Mouse (Mus musculus) stomach, embryonic 14.5 days (tissue): Measurements from ENCODE around the gene Add2. TPM values are rescaled to one million over a fixed set of nuclear protein-coding genes. Genes with fewer than 3 reads are reported as not detected.

Experiments
- ATAC-seq: fragments of 200-750 bp; cut with Nextera tagmentation; 2 replicates; pipeline ENCODE4 v1.8.0; 2017; ENCODE audit warnings: low read depth, moderate TSS enrichment; ENCODE audit not compliant: insufficient number of reproducible peaks, insufficient read depth, low FRiP score
- H3K27ac ChIP-seq: fragments of 300-500 bp; sonication (generic); 2 replicates; pipeline ENCODE4 v1.5.1; 2014; ENCODE audit warnings: mild to moderate bottlenecking, low read length, moderate library complexity, mixed read lengths
- H3K27me3 ChIP-seq: fragments of 300-500 bp; sonication (generic); 2 replicates; pipeline ENCODE4 v1.6.1; 2014; ENCODE audit warnings: low read length, control low read depth, mixed read lengths; ENCODE audit not compliant: control insufficient read depth, insufficient read depth
- H3K36me3 ChIP-seq: fragments of 300-500 bp; sonication (generic); 2 replicates; pipeline ENCODE4 v1.6.1; 2014; ENCODE audit warnings: mild to moderate bottlenecking, control low read depth, low read length, moderate library complexity, mixed read lengths; ENCODE audit not compliant: control insufficient read depth, insufficient read depth
- H3K4me1 ChIP-seq: fragments of 300-500 bp; sonication (generic); 2 replicates; pipeline ENCODE4 v1.6.1; 2014; ENCODE audit warnings: low read length, control low read depth, mixed read lengths; ENCODE audit not compliant: control insufficient read depth, insufficient read depth
- H3K4me2 ChIP-seq: fragments of 300-500 bp; sonication (generic); replicated peaks from 2 replicates; pipeline ENCODE4 v1.6.1; 2014; ENCODE audit warnings: low read depth, low read length, control low read depth
- H3K4me3 ChIP-seq: fragments of 300-500 bp; sonication (generic); 2 replicates; pipeline ENCODE4 v1.5.1; 2014; ENCODE audit warnings: low read depth, low read length, control low read depth
- H3K9ac ChIP-seq: fragments of 300-500 bp; sonication (generic); replicated peaks from 2 replicates; pipeline ENCODE4 v1.6.1; 2014; ENCODE audit warnings: low read depth, mild to moderate bottlenecking, control low read depth, low read length, moderate library complexity, mixed read lengths
- H3K9me3 ChIP-seq: fragments of 300-500 bp; sonication (generic); 2 replicates; pipeline ENCODE4 v1.6.1; 2016; ENCODE audit warnings: low read depth, low read length, control low read depth; ENCODE audit not compliant: control insufficient read depth
- WGBS: fragments of 180-500 bp; shearing (Covaris S2); extraction: QIAGEN DNeasy Blood & Tissue Kit; methylation state at CpG from one replicate; pipeline ENCODE4 v1.1.7; 2014; 5-methylcytosine and 5-hydroxymethylcytosine counted together
- polyA plus RNA-seq: library from polyadenylated mRNA; unstranded; fragments of >200 nt; fragmentation: Nextera tagmentation; extraction: Ambion mirVana; gene quantifications from 2 replicates; pipeline ENCODE4 v1.2.1, GENCODE M21; 2014

Gene Add2
- polyA plus RNA-seq, 1 experiment from 2014 or later = 7.7 TPM

DNA sequence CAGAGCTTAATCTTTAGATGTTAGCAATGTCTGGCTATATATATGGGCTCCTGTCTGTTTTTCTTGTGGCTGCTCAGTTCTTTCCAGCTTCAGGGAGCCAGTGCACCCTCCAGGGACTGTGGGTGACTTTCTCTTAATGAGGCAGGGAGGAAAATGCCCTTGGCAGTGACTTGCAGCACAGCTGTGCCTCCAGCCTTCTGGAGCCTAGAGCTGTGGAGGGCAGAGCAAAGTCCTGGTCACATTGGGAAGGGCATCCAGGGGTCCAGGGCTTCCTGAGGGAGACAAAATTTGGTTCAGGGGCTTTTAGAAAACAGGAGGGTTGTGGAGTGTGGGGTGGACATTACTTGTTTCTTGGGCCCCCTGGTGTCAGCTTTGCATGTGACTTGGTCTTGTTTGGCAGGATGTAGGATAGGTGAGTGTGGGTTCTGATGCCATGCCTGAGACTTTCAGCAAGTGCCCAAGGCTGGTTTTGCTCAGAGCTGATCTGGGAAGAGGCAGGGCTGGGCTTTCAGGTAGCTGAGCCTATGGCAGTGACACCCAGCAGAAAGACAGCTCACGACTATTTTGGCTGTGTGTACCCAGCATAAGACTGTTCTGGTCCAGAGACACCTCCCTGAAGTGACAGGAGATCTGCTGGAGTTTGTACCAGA lies 50.0 kb downstream of the Add2 start:
- no peak overlapping the region for H3K4me2 ChIP-seq
- no peaks in the 10 kb centered on the region for H3K27me3 ChIP-seq
- no peaks in the 10 kb centered on the region for H3K36me3 ChIP-seq
- H3K9ac ChIP-seq = no peak overlapping the region
- H3K4me1 ChIP-seq = no peaks in the 10 kb centered on the region
- no peak for ATAC-seq
- H3K9me3 ChIP-seq = no peaks in the 10 kb centered on the region
- H3K4me3 ChIP-seq = no peak overlapping the region
- 70% methylated on average over 1 of the region's 1 CpGs for WGBS
- no peak overlapping the region for H3K27ac ChIP-seq

DNA sequence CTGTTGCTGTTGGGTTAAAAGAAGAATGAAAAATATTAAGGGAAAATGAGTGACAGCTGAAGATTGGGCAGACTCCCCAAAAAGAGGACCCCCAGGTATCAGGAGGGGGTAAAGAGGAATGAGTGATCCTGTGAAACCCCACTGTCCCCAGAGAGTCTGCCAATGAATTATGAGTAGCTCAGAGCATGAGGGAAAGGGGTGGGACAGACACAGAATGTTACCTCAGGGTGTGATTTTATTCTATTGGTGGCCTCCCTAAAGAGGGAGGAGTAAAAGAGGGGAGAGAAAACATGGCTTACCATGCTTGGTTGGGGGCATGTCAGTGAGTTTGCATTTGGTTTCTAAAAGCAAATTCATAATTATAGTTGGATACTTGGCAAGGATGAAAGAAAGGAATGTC lies 50.8 kb downstream of the Add2 start:
- H3K4me2 ChIP-seq = no peak overlapping the region
- no peak overlapping the region for H3K27ac ChIP-seq
- no peak overlapping the region for H3K4me3 ChIP-seq
- no peaks in the 10 kb centered on the region for H3K27me3 ChIP-seq
- H3K4me1 ChIP-seq = no peaks in the 10 kb centered on the region
- H3K36me3 ChIP-seq = no peaks in the 10 kb centered on the region
- H3K9ac ChIP-seq = no peak overlapping the region
- no peaks in the 10 kb centered on the region for H3K9me3 ChIP-seq
- ATAC-seq = no peak

DNA sequence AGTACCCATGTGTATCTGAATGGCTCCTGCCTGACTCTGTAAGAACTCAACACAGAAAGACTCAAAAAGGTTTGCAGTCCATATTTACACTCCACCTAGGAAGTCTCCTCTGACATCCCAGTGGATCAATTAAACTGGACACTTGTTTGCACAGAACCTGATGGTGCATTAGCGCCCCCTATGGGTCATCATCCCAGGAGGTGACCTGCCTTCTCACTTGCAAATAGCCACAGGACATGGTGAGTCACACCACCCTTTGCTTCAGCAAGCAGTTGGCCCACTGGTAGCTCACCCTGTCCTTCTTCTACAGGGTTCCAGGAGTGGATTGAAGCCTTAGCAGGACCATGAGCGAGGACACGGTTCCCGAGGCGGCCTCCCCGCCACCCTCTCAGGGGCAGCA lies 57.0 kb downstream of the Add2 start:
- no peak overlapping the region for H3K4me2 ChIP-seq
- no peaks in the 10 kb centered on the region for H3K9me3 ChIP-seq
- no peaks in the 10 kb centered on the region for H3K27me3 ChIP-seq
- no peak overlapping the region for H3K9ac ChIP-seq
- no peak for ATAC-seq
- H3K4me3 ChIP-seq = no peak overlapping the region
- H3K36me3 ChIP-seq = no peaks in the 10 kb centered on the region
- H3K27ac ChIP-seq = no peak overlapping the region
- no peaks in the 10 kb centered on the region for H3K4me1 ChIP-seq
- 60% methylated on average over 6 of the region's 6 CpGs for WGBS

DNA sequence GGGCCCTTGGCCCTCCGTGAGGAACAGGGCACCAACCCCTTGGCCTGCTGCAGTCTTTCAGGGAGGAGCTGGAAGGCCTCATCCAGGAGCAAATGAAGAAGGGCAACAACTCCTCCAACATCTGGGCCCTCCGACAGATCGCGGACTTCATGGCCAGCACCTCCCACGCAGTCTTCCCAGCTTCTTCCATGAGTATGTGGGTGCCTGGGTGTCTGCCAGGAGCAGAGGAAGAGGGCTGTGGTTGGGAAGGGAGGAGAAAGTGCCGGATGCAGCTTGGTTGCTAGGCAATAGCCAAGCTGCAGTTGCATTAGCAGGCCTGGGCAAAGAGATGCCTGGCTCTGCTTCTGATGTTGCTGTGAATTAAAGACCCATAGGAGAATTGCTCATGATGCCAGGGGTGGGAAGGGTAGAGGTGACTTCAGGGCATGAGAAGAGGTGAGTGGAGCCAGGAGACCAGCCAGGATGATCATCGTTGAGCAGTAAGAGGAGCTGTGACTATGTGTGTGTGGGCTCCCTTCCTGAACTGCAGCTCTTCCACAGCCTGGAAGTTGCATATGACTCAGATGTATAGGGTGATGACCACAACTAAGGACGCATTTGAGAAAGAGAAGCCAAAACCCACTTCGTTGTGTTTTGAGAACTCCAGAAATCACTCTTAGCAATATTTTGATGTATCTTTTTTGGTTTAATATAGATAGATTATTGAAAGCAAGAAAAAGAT lies 58.5 kb downstream of the Add2 start:
- no peak overlapping the region for H3K4me3 ChIP-seq
- H3K36me3 ChIP-seq = no peaks in the 10 kb centered on the region
- H3K27me3 ChIP-seq = no peaks in the 10 kb centered on the region
- no peak overlapping the region for H3K4me2 ChIP-seq
- no peak overlapping the region for H3K9ac ChIP-seq
- WGBS = 68% methylated on average over 9 of the region's 9 CpGs
- no peaks in the 10 kb centered on the region for H3K9me3 ChIP-seq
- H3K4me1 ChIP-seq = no peaks in the 10 kb centered on the region
- ATAC-seq = no peak
- H3K27ac ChIP-seq = no peak overlapping the region

DNA sequence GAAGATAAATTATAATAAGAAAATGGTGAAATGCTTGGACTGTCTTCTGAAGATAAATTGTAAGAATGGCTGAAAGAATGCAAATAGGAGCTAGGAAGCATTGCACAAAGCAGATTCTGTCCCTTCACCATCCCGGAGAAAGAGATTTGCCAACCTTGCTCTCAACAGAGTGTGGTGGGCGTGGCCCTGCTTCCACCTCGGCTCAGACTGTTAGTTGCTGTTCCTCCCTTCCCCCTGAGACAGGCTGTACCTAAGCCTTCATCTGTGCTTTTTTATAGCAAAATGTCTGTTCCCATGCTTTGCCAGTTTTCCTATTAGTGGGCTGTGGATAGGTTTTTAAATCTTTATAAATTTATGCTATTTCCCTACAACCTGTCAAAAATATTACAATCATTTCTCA lies 59.3 kb downstream of the Add2 start:
- WGBS = 30% methylated on average over 3 of the region's 3 CpGs
- H3K4me2 ChIP-seq = no peak overlapping the region
- no peak overlapping the region for H3K27ac ChIP-seq
- H3K36me3 ChIP-seq = no peaks in the 10 kb centered on the region
- no peaks in the 10 kb centered on the region for H3K4me1 ChIP-seq
- no peak overlapping the region for H3K4me3 ChIP-seq
- no peaks in the 10 kb centered on the region for H3K27me3 ChIP-seq
- no peak for ATAC-seq
- no peaks in the 10 kb centered on the region for H3K9me3 ChIP-seq
- no peak overlapping the region for H3K9ac ChIP-seq

DNA sequence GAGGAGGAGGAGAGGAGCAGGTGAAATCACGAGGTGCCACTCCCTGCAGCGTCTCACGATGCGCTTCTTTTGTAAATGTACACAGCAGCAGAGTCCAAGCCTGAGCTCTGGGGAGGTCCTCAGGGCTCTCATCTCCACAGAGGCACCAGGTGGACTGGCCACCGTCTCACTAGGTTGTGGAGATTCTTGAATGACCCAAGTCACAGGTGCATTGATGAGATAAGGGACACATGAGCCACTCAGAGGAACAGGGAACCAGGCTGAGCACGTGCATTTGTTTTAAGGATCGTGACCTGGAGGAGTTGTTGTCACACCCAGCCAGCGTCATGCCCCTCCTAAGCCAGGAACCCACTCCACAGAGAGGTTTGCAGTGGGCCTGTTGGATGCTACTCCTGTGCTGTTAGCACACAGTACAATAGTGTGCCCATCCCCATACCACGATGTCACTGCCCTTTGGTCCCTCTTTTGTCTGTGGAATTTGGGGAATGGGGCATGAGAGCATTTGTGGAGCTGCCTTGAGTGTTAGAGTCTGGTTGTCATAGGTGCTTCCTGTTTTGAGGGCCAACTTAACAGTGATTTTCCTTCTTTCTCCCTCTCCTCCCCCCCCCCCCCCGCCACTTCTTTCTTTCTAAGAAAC lies 65.8 kb downstream of the Add2 start:
- Histone ChIP-seq H3K27me3 (no peaks in the 10 kb centered on the region), H3K4me3 (no peak overlapping the region), H3K36me3 (no peaks in the 10 kb centered on the region), H3K4me1 (no peaks in the 10 kb centered on the region), H3K4me2 (no peak overlapping the region), H3K27ac (no peak overlapping the region), H3K9me3 (no peaks in the 10 kb centered on the region), H3K9ac (no peak overlapping the region)
- no peak; the same call in 1 of the 2 replicates for ATAC-seq
- 65% methylated on average over 10 of the region's 10 CpGs for WGBS

DNA sequence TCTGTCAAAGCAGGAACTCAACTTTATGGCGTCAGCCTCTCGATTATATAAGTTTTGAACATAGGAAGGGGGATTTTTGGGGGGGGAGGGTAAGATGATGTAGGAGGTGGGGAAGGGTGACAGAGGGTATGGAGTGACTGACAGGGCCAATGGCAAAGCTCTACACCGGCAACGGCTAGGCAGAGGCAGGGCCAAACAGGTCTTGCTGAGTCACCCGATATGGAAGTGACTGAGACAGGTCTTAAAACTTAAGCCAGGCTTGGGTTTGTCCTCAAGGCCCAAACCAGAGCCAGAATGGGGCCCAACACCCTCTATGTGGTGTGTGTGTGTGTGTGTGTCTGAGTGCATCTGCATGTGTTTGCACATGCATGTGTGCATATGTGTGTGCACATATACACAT lies 67.0 kb downstream of the Add2 start:
- H3K4me2 ChIP-seq = no peak overlapping the region
- H3K36me3 ChIP-seq = no peaks in the 10 kb centered on the region
- no peak for ATAC-seq
- no peak overlapping the region for H3K9ac ChIP-seq
- no peaks in the 10 kb centered on the region for H3K27me3 ChIP-seq
- H3K4me3 ChIP-seq = no peak overlapping the region
- H3K4me1 ChIP-seq = no peaks in the 10 kb centered on the region
- no peaks in the 10 kb centered on the region for H3K9me3 ChIP-seq
- 69% methylated on average over 5 of the region's 5 CpGs for WGBS
- H3K27ac ChIP-seq = no peak overlapping the region

DNA sequence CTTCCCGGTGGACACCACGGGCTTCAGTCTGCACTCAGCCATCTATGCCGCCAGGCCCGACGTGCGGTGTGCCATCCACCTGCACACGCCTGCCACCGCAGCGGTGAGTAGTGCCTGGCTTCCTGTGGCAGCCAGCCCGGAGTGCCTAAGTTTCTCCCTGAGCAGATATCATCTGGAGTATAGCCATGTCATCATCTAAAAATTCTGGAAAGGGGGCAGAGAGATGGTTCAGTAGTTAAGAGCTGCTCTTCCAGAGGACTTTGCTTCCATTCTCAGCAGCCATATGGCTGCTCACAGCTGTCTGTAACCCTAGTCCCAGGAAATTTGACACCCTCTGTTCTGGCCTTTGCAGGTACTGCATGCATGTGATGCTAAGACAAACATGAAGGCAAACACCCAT lies 68.3 kb downstream of the Add2 start:
- no peaks in the 10 kb centered on the region for H3K27me3 ChIP-seq
- H3K4me2 ChIP-seq = no peak overlapping the region
- H3K4me1 ChIP-seq = no peaks in the 10 kb centered on the region
- H3K9me3 ChIP-seq = no peaks in the 10 kb centered on the region
- no peak overlapping the region for H3K9ac ChIP-seq
- WGBS = 90% methylated on average over 10 of the region's 10 CpGs
- H3K36me3 ChIP-seq = no peaks in the 10 kb centered on the region
- H3K27ac ChIP-seq = no peak overlapping the region
- no peak overlapping the region for H3K4me3 ChIP-seq
- ATAC-seq = no peak
